Mouse (Mus musculus) CH12.LX (cell line): ENCODE measurements at regions not wholly inside any gene's neighbourhood (a gene's known extent, or its start where the extent isn't known, plus 50 kb on each side); places are given as distances from the start of the nearest gene placed in this dataset.

Experiments
- DNase-seq: peaks from one replicate; pipeline ENCODE4 v3.0.0-alpha.2; 2013; ENCODE audit errors: extremely low read depth
- H3K27ac ChIP-seq: 2 replicates; pipeline ENCODE4 v1.5.1; 2012; ENCODE audit warnings: low read depth, mild to moderate bottlenecking, control low read depth, moderate library complexity; ENCODE audit not compliant: insufficient read depth
- H3K27me3 ChIP-seq: replicated peaks from 2 replicates; pipeline ENCODE3; 2012; ENCODE audit warnings: inconsistent platforms
- H3K36me3 ChIP-seq, 2 experiments: replicated peaks in 1 of 2; 2 replicates each; pipeline versions ENCODE3 to v1.6.1; 2012; ENCODE audit warnings: inconsistent platforms in 1 of 2, low read length in 1 of 2, mild to moderate bottlenecking in 1 of 2, mixed read lengths in 1 of 2, moderate library complexity in 1 of 2; ENCODE audit not compliant: control insufficient read depth in 1 of 2, insufficient read depth in 1 of 2
- H3K4me1 ChIP-seq, 2 experiments: 2 replicates each; pipeline ENCODE4 v1.6.1; 2012; ENCODE audit warnings: inconsistent platforms in 1 of 2, moderate library complexity in 1 of 2; ENCODE audit not compliant: insufficient read depth in 2 of 2, control insufficient read depth in 1 of 2
- H3K4me2 ChIP-seq: 2 replicates; pipeline ENCODE4 v1.6.1; 2012; ENCODE audit warnings: low read depth, mild to moderate bottlenecking, control low read depth; ENCODE audit not compliant: poor library complexity, insufficient read depth, severe bottlenecking
- H3K4me3 ChIP-seq, 3 experiments: fragments of 150-350 bp in 1 of 3; sonication (generic) in 1 of 3; replicated peaks in 1 of 3; 2 replicates each; pipeline versions ENCODE3 to v1.5.1; 2011 to 2012; ENCODE audit warnings: low read depth in 2 of 3, low read length in 2 of 3, mild to moderate bottlenecking in 2 of 3, moderate library complexity in 2 of 3, control low read depth in 1 of 3, improper control_type of control experiment in 1 of 3, inconsistent platforms in 1 of 3, mixed read lengths in 1 of 3; ENCODE audit not compliant: poor library complexity in 1 of 3
- H3K79me2 ChIP-seq: replicated peaks from 2 replicates; pipeline ENCODE4 v1.6.1; 2012; ENCODE audit warnings: mild to moderate bottlenecking, moderate library complexity; ENCODE audit not compliant: control insufficient read depth, poor library complexity, insufficient read depth, severe bottlenecking; ENCODE audit errors: extremely low read depth
- H3K9ac ChIP-seq: 2 replicates; pipeline ENCODE4 v1.6.1; 2012; ENCODE audit warnings: low read depth, mild to moderate bottlenecking, control low read depth, moderate library complexity; ENCODE audit not compliant: insufficient read depth
- H3K9me3 ChIP-seq: replicated peaks from 2 replicates; pipeline ENCODE3; 2012; ENCODE audit warnings: low read length, inconsistent platforms, mixed read lengths
- BHLHE40 ChIP-seq: IDR thresholded peaks from 2 replicates; pipeline ENCODE4 v1.6.1; 2011; ENCODE audit warnings: mild to moderate bottlenecking, low read depth, low read length, improper control_type of control experiment
- CHD1 ChIP-seq: IDR thresholded peaks from 2 replicates; pipeline ENCODE4 v1.6.1; 2012; ENCODE audit warnings: low read depth, low read length, improper control_type of control experiment, inconsistent platforms
- E2F4 ChIP-seq: IDR thresholded peaks from 2 replicates; pipeline ENCODE4 v1.6.1; 2011; ENCODE audit warnings: low read depth, low read length, improper control_type of control experiment; ENCODE audit not compliant: insufficient replicate concordance
- GABPA ChIP-seq: IDR thresholded peaks from 2 replicates; pipeline ENCODE4 v1.6.1; 2012; ENCODE audit warnings: low read depth, low read length, improper control_type of control experiment, inconsistent platforms; ENCODE audit not compliant: insufficient replicate concordance
- HCFC1 ChIP-seq: IDR thresholded peaks from 2 replicates; pipeline ENCODE4 v1.6.1; 2012; ENCODE audit warnings: low read depth, mild to moderate bottlenecking, inconsistent platforms, low read length, improper control_type of control experiment
- IRF4 ChIP-seq: IDR thresholded peaks from 2 replicates; pipeline ENCODE4 v1.6.1; 2014; ENCODE audit warnings: low read depth, mild to moderate bottlenecking, inconsistent platforms, low read length, improper control_type of control experiment
- JUN ChIP-seq: IDR thresholded peaks from 2 replicates; pipeline ENCODE4 v1.6.1; 2011; ENCODE audit warnings: low read depth, mild to moderate bottlenecking, low read length, improper control_type of control experiment, moderate library complexity; ENCODE audit not compliant: insufficient read depth
- JUND ChIP-seq: conservative IDR thresholded peaks from 2 replicates; pipeline ENCODE4 v1.6.1; 2011; ENCODE audit warnings: low read depth, low read length, improper control_type of control experiment
- KAT2A ChIP-seq: IDR thresholded peaks from 2 replicates; pipeline ENCODE4 v1.6.1; 2012; ENCODE audit warnings: low read length, improper control_type of control experiment, inconsistent platforms; ENCODE audit not compliant: insufficient replicate concordance
- MAFK ChIP-seq: IDR thresholded peaks from 2 replicates; pipeline ENCODE4 v1.6.1; 2011; ENCODE audit warnings: low read length, improper control_type of control experiment; ENCODE audit not compliant: insufficient replicate concordance
- MAZ ChIP-seq: IDR thresholded peaks from 2 replicates; pipeline ENCODE4 v1.6.1; 2012; ENCODE audit warnings: low read depth, mild to moderate bottlenecking, inconsistent platforms, low read length, improper control_type of control experiment, moderate library complexity
- MEF2A ChIP-seq: IDR thresholded peaks from 2 replicates; pipeline ENCODE4 v1.6.1; 2014; ENCODE audit warnings: low read depth, mild to moderate bottlenecking, inconsistent platforms, low read length, improper control_type of control experiment, borderline replicate concordance
- MXI1 ChIP-seq: IDR thresholded peaks from 2 replicates; pipeline ENCODE4 v1.6.1; 2011; ENCODE audit warnings: mild to moderate bottlenecking, low read depth, low read length, improper control_type of control experiment
- MYC ChIP-seq: IDR thresholded peaks from 2 replicates; pipeline ENCODE4 v1.6.1; 2011; ENCODE audit warnings: low read depth, mild to moderate bottlenecking, improper control_type of control experiment, low read length
- NRF1 ChIP-seq: IDR thresholded peaks from 2 replicates; pipeline ENCODE4 v1.6.1; 2014; ENCODE audit warnings: low read depth, mild to moderate bottlenecking, inconsistent platforms, low read length, improper control_type of control experiment, moderate library complexity
- PAX5 ChIP-seq: IDR thresholded peaks from 2 replicates; pipeline ENCODE4 v1.6.1; 2012; ENCODE audit warnings: low read length, inconsistent platforms, mixed read lengths
- POLR2A ChIP-seq: IDR thresholded peaks from 2 replicates; pipeline ENCODE4 v1.6.1; 2011; ENCODE audit warnings: low read depth, mild to moderate bottlenecking, improper control_type of control experiment, low read length
- POLR2AphosphoS2 ChIP-seq: IDR thresholded peaks from 2 replicates; pipeline ENCODE4 v1.6.1; 2011; ENCODE audit warnings: low read depth, low read length, improper control_type of control experiment
- RCOR1 ChIP-seq: conservative IDR thresholded peaks from 2 replicates; pipeline ENCODE4 v1.6.1; 2012; ENCODE audit warnings: low read depth, mild to moderate bottlenecking, inconsistent platforms, low read length, improper control_type of control experiment
- SIN3A ChIP-seq: IDR thresholded peaks from 2 replicates; pipeline ENCODE4 v1.6.1; 2012; ENCODE audit warnings: low read length, improper control_type of control experiment, inconsistent platforms
- TCF12 ChIP-seq: IDR thresholded peaks from 2 replicates; pipeline ENCODE4 v1.6.1; 2014; ENCODE audit warnings: low read depth, mild to moderate bottlenecking, inconsistent platforms, low read length, improper control_type of control experiment
- UBTF ChIP-seq: IDR thresholded peaks from 2 replicates; pipeline ENCODE4 v1.6.1; 2012; ENCODE audit warnings: low read depth, mild to moderate bottlenecking, inconsistent platforms, low read length, improper control_type of control experiment, moderate library complexity
- ZC3H11A ChIP-seq: IDR thresholded peaks from 2 replicates; pipeline ENCODE4 v1.6.1; 2012; ENCODE audit warnings: low read depth, mild to moderate bottlenecking, inconsistent platforms, low read length, improper control_type of control experiment
- ZNF384 ChIP-seq: IDR thresholded peaks from 2 replicates; pipeline ENCODE4 v1.6.1; 2012; ENCODE audit warnings: low read depth, low read length, improper control_type of control experiment, inconsistent platforms
- dilution Hi-C: fragments of 300-500 bp; cut with MboI; formaldehyde crosslinking; loops from 2 replicates; pipeline ENCODE4 v1.14.3; 2020; ENCODE audit warnings: low sequenced_read_pairs; ENCODE audit not compliant: extremely low pct_unique_long_range_greater_than_20kb, extremely low pct_ligation_motif_present
- in situ Hi-C: fragments of 300-500 bp; cut with MboI; formaldehyde crosslinking; loops from 3 replicates; pipeline ENCODE4 v1.14.3; 2019; ENCODE audit warnings: low sequenced_read_pairs, low pct_ligation_motif_present, low pct_unique_long_range_greater_than_20kb, mixed read lengths

GRCm38 (mm10) chr9:14075868-14076267, 199.0 kb upstream of the Sesn3 start:
- Histone ChIP-seq H3K9me3 (no peaks in the 10 kb centered on the region), H3K36me3 (no peaks in the 10 kb centered on the region), H3K27me3 (no peaks in the 10 kb centered on the region), H3K4me1 (peaks cover 4 to 7% of the 10 kb centered on the region in 2 experiments; a peak in 3 of 4 replicates), H3K9ac (no peak overlapping the region), H3K79me2 (no peaks in the 10 kb centered on the region), H3K4me3 (no peak overlapping the region), H3K27ac (no peak overlapping the region), H3K4me2 (no peak overlapping the region)
- in situ Hi-C loops (no loop called here), dilution Hi-C loops (no loop called here)
- TF ChIP-seq MAFK (no peak), JUN (no peak), BHLHE40 (no peak), E2F4 (no peak), TCF12 (no peak), PAX5 (no peak), SIN3A (no peak), NRF1 (no peak), RCOR1 (no peak), JUND (no peak), ZNF384 (no peak), CHD1 (no peak), MYC (no peak), IRF4 (no peak), KAT2A (no peak), POLR2A (no peak), GABPA (no peak), MAZ (no peak)
- DNase-seq: no peak

DNA sequence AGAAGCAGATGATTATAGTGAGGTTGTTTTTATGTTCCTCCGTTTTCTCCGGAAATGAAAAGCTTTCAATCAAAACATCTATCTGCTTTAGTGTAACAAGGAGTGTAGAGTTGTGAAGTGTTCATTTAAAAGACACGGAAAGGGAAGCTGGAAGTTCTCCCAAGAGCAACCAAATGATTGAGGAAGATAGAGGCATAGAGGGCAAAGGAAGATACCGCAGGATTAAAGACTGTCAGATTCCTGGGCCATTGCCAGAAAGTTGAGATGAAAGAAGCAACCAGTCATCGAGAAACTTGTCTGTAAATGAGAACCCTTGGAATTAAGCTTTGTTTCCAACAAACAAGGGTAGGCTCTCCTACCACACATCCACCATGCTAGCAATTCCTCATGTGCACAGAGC, 198.1 kb upstream of the Sesn3 start:
- H3K36me3 ChIP-seq: no peaks in the 10 kb centered on the region
- dilution Hi-C loops: no loop called here
- no peak overlapping the region for H3K4me3 ChIP-seq
- no peak overlapping the region for H3K9ac ChIP-seq
- no peak overlapping the region for H3K27ac ChIP-seq
- TF ChIP-seq JUN: no peak
- no peak for TF ChIP-seq MAFK
- no peak for TF ChIP-seq HCFC1
- TF ChIP-seq ZC3H11A: no peak
- TF ChIP-seq UBTF: no peak
- no peak for TF ChIP-seq POLR2AphosphoS2
- TF ChIP-seq POLR2A: no peak
- TF ChIP-seq MXI1: no peak
- no peak for TF ChIP-seq MEF2A
- TF ChIP-seq KAT2A: no peak
- no peak for TF ChIP-seq MAZ
- no peak for DNase-seq
- no peaks in the 10 kb centered on the region for H3K9me3 ChIP-seq
- no peaks in the 10 kb centered on the region for H3K27me3 ChIP-seq
- peaks cover 4 to 7% of the 10 kb centered on the region in 2 experiments; a peak in 3 of 4 replicates for H3K4me1 ChIP-seq
- in situ Hi-C loops: no loop called here
- no peak overlapping the region for H3K4me2 ChIP-seq
- H3K79me2 ChIP-seq: no peaks in the 10 kb centered on the region
